Mouse (Mus musculus): Measurements from ENCODE around the gene Pycr2.

DNA sequence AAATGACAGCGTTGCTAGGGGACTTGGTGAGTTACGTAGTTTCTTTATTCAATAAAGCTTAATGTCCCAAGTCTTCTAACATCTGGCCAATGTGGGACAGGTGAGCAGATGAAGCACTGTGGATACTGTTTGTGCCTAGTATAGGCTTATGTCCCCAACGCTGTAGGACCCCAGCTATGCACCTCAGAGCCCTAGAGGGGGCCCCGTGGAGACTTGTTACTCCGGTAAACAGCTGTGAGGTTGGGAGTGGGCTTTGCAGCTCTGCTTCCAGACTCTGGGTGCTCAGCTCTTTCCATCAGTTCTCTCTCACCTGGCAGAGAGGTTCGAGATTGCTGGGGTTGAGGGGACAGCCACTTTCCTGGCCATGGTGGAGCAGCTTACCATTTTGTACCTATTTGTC is 1.2 kb downstream of the Pycr2 start:
- TF ChIP-seq POLR2A (IDR thresholded peaks at IDR 0.05; ENCODE audit: insufficient read depth, low read depth, low read length) (no peak), CTCF (IDR thresholded peaks at IDR 0.05) (no peak)
